ENCODE assay signal across 11 mouse cellular contexts in genomic region chr19:24054265-24054664, GRCm38 (mm10). TPM values are rescaled to one million over a fixed set of nuclear protein-coding genes. Genes with fewer than 3 reads are reported as not detected.
A peak's percentile ranks its signal among the peaks of the same experiment; 100 is the strongest.
DNase-seq lines count a peak whose midpoint lies in the region; ATAC-seq lines count a peak whose summit lies in the region.
"Had no signal": no experiment of that assay in that cellular context is flagged by ENCODE, and none has a peak within 500 bp of the region (broad histone marks: within the 10 kb centered on the region; RNA-seq: fewer than 3 reads in every experiment).

No protein-coding gene starts in this region.

- H3K4me3 ChIP-seq in lung, embryonic 16.5 days (ENCODE audit: low read length): no peak overlapping the region
- H3K4me3 ChIP-seq in heart, embryonic 16.5 days (ENCODE audit: low read length): no peak overlapping the region
- no peak overlapping the region for H3K4me3 ChIP-seq in stomach, embryonic 16.5 days (replicated peaks; ENCODE audit: low read length)
- H3K4me3 ChIP-seq in midbrain, embryonic 15.5 days: no peak overlapping the region
- H3K4me3 ChIP-seq: embryonic facial prominence, embryonic 13.5 days; forebrain, embryonic 13.5 days had no signal

- 18% methylated on average over 5 of the region's 5 CpGs for WGBS in lung, embryonic 16.5 days
- WGBS in heart, embryonic 16.5 days: 46% methylated on average over 5 of the region's 5 CpGs
- WGBS in stomach, embryonic 16.5 days: 42% methylated on average over 5 of the region's 5 CpGs
- WGBS in midbrain, embryonic 15.5 days: 89% methylated on average over 5 of the region's 5 CpGs

- peaks cover 17% of the 10 kb centered on the region for H3K4me1 ChIP-seq in lung, embryonic 16.5 days (replicated peaks; ENCODE audit: control insufficient read depth, insufficient read depth, low read length)
- H3K4me1 ChIP-seq in heart, embryonic 16.5 days (ENCODE audit: control insufficient read depth, insufficient read depth, low read length): peaks cover 41% of the 10 kb centered on the region
- H3K4me1 ChIP-seq in stomach, embryonic 16.5 days (ENCODE audit: control insufficient read depth, insufficient read depth, low read length): 0 out of 2 replicates have a peak, but pooled peaks cover 4% of the 10 kb centered on the region
- H3K4me1 ChIP-seq in midbrain, embryonic 15.5 days: no peaks in the 10 kb centered on the region
- H3K4me1 ChIP-seq: embryonic facial prominence, embryonic 13.5 days; forebrain, embryonic 13.5 days had no signal

- H3K4me2 ChIP-seq in lung, embryonic 16.5 days (ENCODE audit: low read depth, low read length): no peak overlapping the region; the same call in 1 of the 2 replicates
- H3K4me2 ChIP-seq in heart, embryonic 16.5 days (ENCODE audit: low read depth, low read length): 0 out of 2 replicates have a peak overlapping the region, but pooled peaks have one; percentile 17
- no peak overlapping the region for H3K4me2 ChIP-seq in stomach, embryonic 16.5 days (ENCODE audit: low read depth, low read length)
- H3K4me2 ChIP-seq in midbrain, embryonic 15.5 days: no peak overlapping the region
- H3K4me2 ChIP-seq: embryonic facial prominence, embryonic 13.5 days; forebrain, embryonic 13.5 days had no signal

- H3K9me3 ChIP-seq in lung, embryonic 16.5 days (ENCODE audit: control insufficient read depth, low read length): no peaks in the 10 kb centered on the region
- peaks cover 7% of the 10 kb centered on the region; the same call in 1 of the 2 replicates for H3K9me3 ChIP-seq in heart, embryonic 16.5 days (replicated peaks; ENCODE audit: control insufficient read depth, low read length)
- no peaks in the 10 kb centered on the region for H3K9me3 ChIP-seq in stomach, embryonic 16.5 days (replicated peaks; ENCODE audit: control insufficient read depth, low read length)
- H3K9me3 ChIP-seq in midbrain, embryonic 15.5 days: no peaks in the 10 kb centered on the region
- H3K9me3 ChIP-seq: embryonic facial prominence, embryonic 13.5 days; forebrain, embryonic 13.5 days had no signal

- no peak for DNase-seq in lung, adult 18-20 months
- peak; percentile 30 for DNase-seq in kidney, adult 9 months
- no peak for DNase-seq in adrenal gland, postnatal 14 days

- H3K27me3 ChIP-seq in lung, embryonic 16.5 days (ENCODE audit: control insufficient read depth, insufficient read depth, low read depth, low read length): no peaks in the 10 kb centered on the region
- H3K27me3 ChIP-seq in heart, embryonic 16.5 days (ENCODE audit: control insufficient read depth, insufficient read depth, low read length): no peaks in the 10 kb centered on the region
- H3K27me3 ChIP-seq in stomach, embryonic 16.5 days (ENCODE audit: control insufficient read depth, insufficient read depth, low read length): no peaks in the 10 kb centered on the region
- no peaks in the 10 kb centered on the region for H3K27me3 ChIP-seq in midbrain, embryonic 15.5 days (replicated peaks)
- H3K27me3 ChIP-seq: embryonic facial prominence, embryonic 13.5 days; forebrain, embryonic 13.5 days had no signal

- no peak overlapping the region for H3K9ac ChIP-seq in lung, embryonic 16.5 days (ENCODE audit: low read length)
- H3K9ac ChIP-seq in heart, embryonic 16.5 days (ENCODE audit: low read length): peak overlapping the region; percentile 1
- no peak overlapping the region for H3K9ac ChIP-seq in stomach, embryonic 16.5 days (ENCODE audit: low read length)
- H3K9ac ChIP-seq in midbrain, embryonic 15.5 days: no peak overlapping the region
- H3K9ac ChIP-seq: embryonic facial prominence, embryonic 13.5 days; forebrain, embryonic 13.5 days had no signal

- no peak for ATAC-seq in lung, embryonic 16.5 days (ENCODE audit: low read depth)
- ATAC-seq in heart, embryonic 16.5 days (replicated peaks; ENCODE audit: extremely low read depth, insufficient read depth, low FRiP score): no peak
- ATAC-seq in stomach, embryonic 16.5 days (ENCODE audit: insufficient read depth, low FRiP score): no peak
- ATAC-seq in midbrain, embryonic 15.5 days (replicated peaks): no peak
- ATAC-seq: forebrain, embryonic 13.5 days; hindbrain, embryonic 16.5 days had no signal

- no peaks in the 10 kb centered on the region for H3K36me3 ChIP-seq in lung, embryonic 16.5 days (ENCODE audit: control insufficient read depth, insufficient read depth, low read length)
- H3K36me3 ChIP-seq in heart, embryonic 16.5 days (ENCODE audit: control insufficient read depth, insufficient read depth): no peaks in the 10 kb centered on the region; the same call in 1 of the 2 replicates
- H3K36me3 ChIP-seq in stomach, embryonic 16.5 days (ENCODE audit: control insufficient read depth, insufficient read depth, low read length): no peaks in the 10 kb centered on the region
- H3K36me3 ChIP-seq in midbrain, embryonic 15.5 days (replicated peaks): no peaks in the 10 kb centered on the region
- H3K36me3 ChIP-seq: embryonic facial prominence, embryonic 13.5 days had no signal

- peak overlapping the region; percentile 81 for H3K27ac ChIP-seq in lung, embryonic 16.5 days (ENCODE audit: low read length)
- H3K27ac ChIP-seq in heart, embryonic 16.5 days (ENCODE audit: low read length): peak overlapping the region; percentile 92
- H3K27ac ChIP-seq in stomach, embryonic 16.5 days (ENCODE audit: low read length): peak overlapping the region; percentile 42; the same call in 1 of the 2 replicates
- no peak overlapping the region for H3K27ac ChIP-seq in midbrain, embryonic 15.5 days
- H3K27ac ChIP-seq: embryonic facial prominence, embryonic 13.5 days; forebrain, embryonic 13.5 days had no signal

RNA-seq across cellular contexts. Expression of gene Fam189a2, which starts 23.4 kb away (rescaled TPM):
- 1.6 and 1.9 TPM in 2 replicates for polyA plus RNA-seq in lung, embryonic 16.5 days (2015; fragmentation: Nextera tagmentation; extraction: Ambion mirVana)
- polyA plus RNA-seq in heart, embryonic 16.5 days (2015; fragmentation: Nextera tagmentation; extraction: Ambion mirVana): 5.6 and 6.0 TPM in 2 replicates
- polyA plus RNA-seq in stomach, embryonic 16.5 days (2015; fragmentation: Nextera tagmentation; extraction: Ambion mirVana): 0.47 and 0.75 TPM in 2 replicates
- total RNA-seq in adrenal gland, postnatal 14 days (2021): 8.7 and 12.3 TPM in 2 replicates
- 1.8 and 2.3 TPM in 2 replicates for polyA plus RNA-seq in midbrain, embryonic 15.5 days (2015; fragmentation: Nextera tagmentation; extraction: Ambion mirVana)
- total RNA-seq: megakaryocyte progenitor cell, adult 5-6 weeks had no signal
